Mouse (Mus musculus): Measurements from ENCODE around the gene Vil1. TPM values are rescaled to one million over a fixed set of nuclear protein-coding genes. Genes with fewer than 3 reads are reported as not detected.

Vil1 gene
- polyA plus RNA-seq, 1 experiment from 2014 or later = 0.42 TPM

- H3K9ac ChIP-seq (replicated peaks; ENCODE audit: low read depth, low read length) = peak overlapping the region; percentile 66
- H3K27ac ChIP-seq (ENCODE audit: low read length) = peak overlapping the region; percentile 5; the same call in 1 of the 2 replicates
- peaks cover 9% of the 10 kb centered on the region for H3K4me1 ChIP-seq (replicated peaks; ENCODE audit: control insufficient read depth, insufficient read depth, low read length)
- no peaks in the 10 kb centered on the region for H3K9me3 ChIP-seq (ENCODE audit: control insufficient read depth, low read length)
- WGBS = 4% methylated on average over 11 of the region's 11 CpGs
- H3K4me2 ChIP-seq (ENCODE audit: low read length) = peak overlapping the region; percentile 86
- peak overlapping the region; percentile 57 for H3K4me3 ChIP-seq (replicated peaks; ENCODE audit: low read length)
- no peaks in the 10 kb centered on the region for H3K36me3 ChIP-seq (ENCODE audit: control insufficient read depth, insufficient read depth)
- no peaks in the 10 kb centered on the region for H3K27me3 ChIP-seq (replicated peaks; ENCODE audit: control insufficient read depth, insufficient read depth, low read length)
- peak; percentile 39 for ATAC-seq
Observed at GRCm38 (mm10) chr1:74397919-74398451, 11.2 kb upstream of the Vil1 start.

DNA sequence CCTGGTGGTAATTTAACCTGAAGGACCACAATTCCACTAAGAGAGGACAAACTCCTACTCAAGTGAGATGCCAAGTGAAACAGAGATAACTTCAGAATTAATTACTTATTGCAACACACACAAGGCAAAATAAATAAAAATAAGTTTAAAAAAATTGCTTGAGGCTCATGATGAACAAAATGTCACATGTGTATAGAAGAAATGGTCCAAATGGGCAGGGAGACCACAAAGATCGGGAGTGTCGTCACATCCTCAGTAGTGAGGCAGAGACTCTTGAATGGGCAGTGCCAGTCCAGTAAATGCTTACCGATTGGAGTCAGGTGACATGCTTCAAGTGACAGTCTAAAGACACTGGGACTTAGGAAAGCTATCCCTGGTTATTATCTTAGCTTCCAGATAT is 8.6 kb upstream of the Vil1 start:
- Histone ChIP-seq H3K27me3 (replicated peaks; ENCODE audit: control insufficient read depth, insufficient read depth, low read length) (no peaks in the 10 kb centered on the region), H3K4me1 (replicated peaks; ENCODE audit: control insufficient read depth, insufficient read depth, low read length) (peaks cover 5% of the 10 kb centered on the region), H3K9ac (replicated peaks; ENCODE audit: low read depth, low read length) (no peak overlapping the region), H3K27ac (ENCODE audit: low read length) (no peak overlapping the region), H3K9me3 (ENCODE audit: control insufficient read depth, low read length) (no peaks in the 10 kb centered on the region), H3K4me2 (ENCODE audit: low read length) (no peak overlapping the region), H3K36me3 (ENCODE audit: control insufficient read depth, insufficient read depth) (no peaks in the 10 kb centered on the region), H3K4me3 (replicated peaks; ENCODE audit: low read length) (no peak overlapping the region)
- 84% methylated on average over 3 of the region's 3 CpGs for WGBS
- ATAC-seq = no peak

- ATAC-seq = no peak
- H3K4me1 ChIP-seq (replicated peaks; ENCODE audit: control insufficient read depth, insufficient read depth, low read length) = peaks cover 5% of the 10 kb centered on the region
- WGBS = 60% methylated on average over 16 of the region's 16 CpGs
Observed at GRCm38 (mm10) chr1:74401015-74401702, 8.0 kb upstream of the Vil1 start.

DNA sequence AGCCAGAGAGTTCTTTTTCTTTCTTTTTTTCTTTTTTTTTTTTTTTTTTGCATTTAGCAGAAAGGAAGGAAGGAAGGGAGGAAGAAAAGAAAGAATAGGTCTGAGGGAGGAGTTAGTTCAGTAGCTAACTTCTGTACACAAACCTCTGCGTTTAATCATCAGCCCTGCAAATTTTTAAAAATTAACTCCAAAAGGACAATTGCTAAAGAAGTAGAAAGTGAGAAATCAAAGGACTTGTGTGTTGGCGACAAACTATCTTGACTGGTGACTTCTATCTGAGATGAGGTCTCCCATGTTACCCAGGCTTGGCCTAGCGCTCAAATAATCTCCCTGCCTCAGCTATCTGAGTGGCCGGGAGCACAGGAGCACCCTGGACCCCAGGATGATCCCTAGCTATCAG is 5.0 kb upstream of the Vil1 start:
- Histone ChIP-seq H3K36me3 (ENCODE audit: control insufficient read depth, insufficient read depth) (no peaks in the 10 kb centered on the region), H3K9me3 (ENCODE audit: control insufficient read depth, low read length) (no peaks in the 10 kb centered on the region), H3K9ac (replicated peaks; ENCODE audit: low read depth, low read length) (no peak overlapping the region), H3K27me3 (replicated peaks; ENCODE audit: control insufficient read depth, insufficient read depth, low read length) (no peaks in the 10 kb centered on the region), H3K4me2 (ENCODE audit: low read length) (no peak overlapping the region), H3K27ac (ENCODE audit: low read length) (no peak overlapping the region), H3K4me3 (replicated peaks; ENCODE audit: low read length) (no peak overlapping the region), H3K4me1 (replicated peaks; ENCODE audit: control insufficient read depth, insufficient read depth, low read length) (no peaks in the 10 kb centered on the region)
- no peak for ATAC-seq
- 95% methylated on average over 4 of the region's 4 CpGs for WGBS

More at GRCm38 (mm10) chr1:74401015-74401702, 8.0 kb upstream of the Vil1 start:
- H3K27ac ChIP-seq (ENCODE audit: low read length) = no peak overlapping the region
- H3K4me2 ChIP-seq (ENCODE audit: low read length) = no peak overlapping the region
- no peak overlapping the region for H3K9ac ChIP-seq (replicated peaks; ENCODE audit: low read depth, low read length)
- H3K36me3 ChIP-seq (ENCODE audit: control insufficient read depth, insufficient read depth) = no peaks in the 10 kb centered on the region
- H3K27me3 ChIP-seq (replicated peaks; ENCODE audit: control insufficient read depth, insufficient read depth, low read length) = no peaks in the 10 kb centered on the region
- H3K4me3 ChIP-seq (replicated peaks; ENCODE audit: low read length) = no peak overlapping the region
- H3K9me3 ChIP-seq (ENCODE audit: control insufficient read depth, low read length) = no peaks in the 10 kb centered on the region

- H3K9me3 ChIP-seq (ENCODE audit: control insufficient read depth, low read length) = no peaks in the 10 kb centered on the region
- ATAC-seq = no peak
- WGBS = 60% methylated on average over 2 of the region's 2 CpGs
- H3K4me2 ChIP-seq (ENCODE audit: low read length) = no peak overlapping the region
- no peaks in the 10 kb centered on the region for H3K27me3 ChIP-seq (replicated peaks; ENCODE audit: control insufficient read depth, insufficient read depth, low read length)
- H3K4me1 ChIP-seq (replicated peaks; ENCODE audit: control insufficient read depth, insufficient read depth, low read length) = no peaks in the 10 kb centered on the region
- H3K36me3 ChIP-seq (ENCODE audit: control insufficient read depth, insufficient read depth) = no peaks in the 10 kb centered on the region
- H3K27ac ChIP-seq (ENCODE audit: low read length) = no peak overlapping the region
- H3K4me3 ChIP-seq (replicated peaks; ENCODE audit: low read length) = no peak overlapping the region
- no peak overlapping the region for H3K9ac ChIP-seq (replicated peaks; ENCODE audit: low read depth, low read length)
Observed at GRCm38 (mm10) chr1:74411753-74412325, 2.7 kb downstream of the Vil1 start.

GRCm38 (mm10) chr1:74412711-74413110 is 3.5 kb downstream of the Vil1 start:
- Histone ChIP-seq H3K9me3 (ENCODE audit: control insufficient read depth, low read length) (no peaks in the 10 kb centered on the region), H3K36me3 (ENCODE audit: control insufficient read depth, insufficient read depth) (no peaks in the 10 kb centered on the region), H3K9ac (replicated peaks; ENCODE audit: low read depth, low read length) (no peak overlapping the region), H3K27ac (ENCODE audit: low read length) (no peak overlapping the region), H3K4me2 (ENCODE audit: low read length) (no peak overlapping the region), H3K27me3 (replicated peaks; ENCODE audit: control insufficient read depth, insufficient read depth, low read length) (no peaks in the 10 kb centered on the region), H3K4me3 (replicated peaks; ENCODE audit: low read length) (no peak overlapping the region), H3K4me1 (replicated peaks; ENCODE audit: control insufficient read depth, insufficient read depth, low read length) (no peaks in the 10 kb centered on the region)
- no peak for ATAC-seq
- 81% methylated on average over 8 of the region's 8 CpGs for WGBS

GRCm38 (mm10) chr1:74415143-74415542 is 6.0 kb downstream of the Vil1 start:
- Histone ChIP-seq H3K4me3 (replicated peaks; ENCODE audit: low read length) (no peak overlapping the region), H3K9me3 (ENCODE audit: control insufficient read depth, low read length) (no peaks in the 10 kb centered on the region), H3K36me3 (ENCODE audit: control insufficient read depth, insufficient read depth) (no peaks in the 10 kb centered on the region), H3K27me3 (replicated peaks; ENCODE audit: control insufficient read depth, insufficient read depth, low read length) (no peaks in the 10 kb centered on the region), H3K4me2 (ENCODE audit: low read length) (no peak overlapping the region), H3K9ac (replicated peaks; ENCODE audit: low read depth, low read length) (no peak overlapping the region), H3K27ac (ENCODE audit: low read length) (no peak overlapping the region), H3K4me1 (replicated peaks; ENCODE audit: control insufficient read depth, insufficient read depth, low read length) (no peaks in the 10 kb centered on the region)
- no peak for ATAC-seq
- WGBS = 45% methylated on average over 4 of the region's 4 CpGs

DNA sequence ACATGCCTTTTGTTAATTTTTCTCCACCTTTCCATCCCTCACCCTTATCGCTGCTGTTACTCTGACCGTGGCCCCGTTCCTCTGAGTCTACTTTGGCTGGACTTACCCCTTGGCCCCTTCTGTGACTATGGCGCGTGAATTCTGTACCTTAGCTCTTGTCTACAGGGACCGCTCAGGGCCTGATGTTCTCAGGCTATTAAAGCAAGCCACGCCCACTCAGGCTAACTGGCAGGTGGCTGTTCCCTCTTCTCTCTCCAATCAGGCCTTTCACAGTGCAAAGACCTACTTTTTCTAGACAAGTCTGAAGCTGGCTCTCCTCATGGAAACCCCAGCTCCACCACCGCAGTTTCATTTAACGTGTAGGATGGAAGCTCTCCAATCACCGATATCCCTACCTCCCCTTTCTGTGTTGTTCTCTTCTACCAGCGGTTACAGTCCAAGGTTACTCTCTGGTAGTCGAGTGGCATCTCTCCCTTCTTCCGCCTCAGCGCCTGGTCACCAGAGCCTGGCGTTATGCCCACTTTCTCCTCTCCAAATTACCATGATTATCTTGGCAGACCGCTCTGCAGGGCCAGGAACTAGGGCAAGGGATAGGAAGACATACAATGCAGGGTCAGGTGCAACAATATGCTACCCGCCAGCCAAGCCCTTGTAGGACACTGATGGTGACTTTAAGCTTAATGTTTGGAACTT is 9.7 kb downstream of the Vil1 start:
- 69% methylated on average over 17 of the region's 17 CpGs for WGBS
- no peaks in the 10 kb centered on the region for H3K4me1 ChIP-seq (replicated peaks; ENCODE audit: control insufficient read depth, insufficient read depth, low read length)
- no peaks in the 10 kb centered on the region for H3K36me3 ChIP-seq (ENCODE audit: control insufficient read depth, insufficient read depth)
- no peaks in the 10 kb centered on the region for H3K9me3 ChIP-seq (ENCODE audit: control insufficient read depth, low read length)
- no peak overlapping the region for H3K4me3 ChIP-seq (replicated peaks; ENCODE audit: low read length)
- H3K27ac ChIP-seq (ENCODE audit: low read length) = no peak overlapping the region
- H3K4me2 ChIP-seq (ENCODE audit: low read length) = no peak overlapping the region
- ATAC-seq = no peak
- no peaks in the 10 kb centered on the region for H3K27me3 ChIP-seq (replicated peaks; ENCODE audit: control insufficient read depth, insufficient read depth, low read length)
- H3K9ac ChIP-seq (replicated peaks; ENCODE audit: low read depth, low read length) = no peak overlapping the region

DNA sequence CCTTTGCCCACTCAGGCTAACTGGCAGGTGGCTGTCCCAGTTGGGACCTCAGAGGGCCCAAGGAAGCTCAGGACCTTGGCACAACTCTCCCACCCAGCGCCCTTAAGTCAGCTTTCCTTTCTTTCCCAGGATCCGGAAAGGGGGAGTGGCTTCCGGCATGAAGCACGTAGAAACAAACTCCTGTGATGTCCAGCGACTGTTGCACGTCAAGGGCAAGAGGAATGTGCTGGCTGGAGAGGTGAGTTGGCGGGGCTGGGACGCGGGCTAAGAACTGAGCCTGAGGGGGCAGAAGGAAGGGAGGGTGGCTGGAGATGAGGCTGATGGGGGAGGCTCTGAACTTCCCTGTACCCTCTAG is 10.2 kb downstream of the Vil1 start:
- H3K9ac ChIP-seq (replicated peaks; ENCODE audit: low read depth, low read length) = no peak overlapping the region
- no peaks in the 10 kb centered on the region for H3K27me3 ChIP-seq (replicated peaks; ENCODE audit: control insufficient read depth, insufficient read depth, low read length)
- no peaks in the 10 kb centered on the region for H3K4me1 ChIP-seq (replicated peaks; ENCODE audit: control insufficient read depth, insufficient read depth, low read length)
- no peaks in the 10 kb centered on the region for H3K36me3 ChIP-seq (ENCODE audit: control insufficient read depth, insufficient read depth)
- H3K4me3 ChIP-seq (replicated peaks; ENCODE audit: low read length) = no peak overlapping the region
- no peak for ATAC-seq
- no peak overlapping the region for H3K27ac ChIP-seq (ENCODE audit: low read length)
- 74% methylated on average over 9 of the region's 9 CpGs for WGBS
- no peak overlapping the region for H3K4me2 ChIP-seq (ENCODE audit: low read length)
- H3K9me3 ChIP-seq (ENCODE audit: control insufficient read depth, low read length) = no peaks in the 10 kb centered on the region

All from forebrain, embryonic 16.5 days (tissue).